Mouse (Mus musculus): ENCODE measurements around the gene Abcb5.

- TF ChIP-seq POLR2A (IDR thresholded peaks at IDR 0.05; ENCODE audit: low read depth, low read length) (no peak), CTCF (IDR thresholded peaks at IDR 0.05; ENCODE audit: extremely low read depth, insufficient read length, insufficient replicate concordance, low read depth, low read length) (no peak)
Observed at GRCm38 (mm10) chr12:118999230-118999629, 33.0 kb upstream of the Abcb5 start.
